Mouse (Mus musculus): Measurements from ENCODE around the gene Lrrc8b. TPM values are rescaled to one million over a fixed set of nuclear protein-coding genes. Genes with fewer than 3 reads are reported as not detected.

Lrrc8b gene
- polyA plus RNA-seq, 1 experiment = 2.8 TPM

GRCm38 (mm10) chr5:105414341-105415120 lies 1.0 kb upstream of the Lrrc8b start:
- no peak for TF ChIP-seq GATA1 (IDR thresholded peaks at IDR 0.05; ENCODE audit: low read length)

DNA sequence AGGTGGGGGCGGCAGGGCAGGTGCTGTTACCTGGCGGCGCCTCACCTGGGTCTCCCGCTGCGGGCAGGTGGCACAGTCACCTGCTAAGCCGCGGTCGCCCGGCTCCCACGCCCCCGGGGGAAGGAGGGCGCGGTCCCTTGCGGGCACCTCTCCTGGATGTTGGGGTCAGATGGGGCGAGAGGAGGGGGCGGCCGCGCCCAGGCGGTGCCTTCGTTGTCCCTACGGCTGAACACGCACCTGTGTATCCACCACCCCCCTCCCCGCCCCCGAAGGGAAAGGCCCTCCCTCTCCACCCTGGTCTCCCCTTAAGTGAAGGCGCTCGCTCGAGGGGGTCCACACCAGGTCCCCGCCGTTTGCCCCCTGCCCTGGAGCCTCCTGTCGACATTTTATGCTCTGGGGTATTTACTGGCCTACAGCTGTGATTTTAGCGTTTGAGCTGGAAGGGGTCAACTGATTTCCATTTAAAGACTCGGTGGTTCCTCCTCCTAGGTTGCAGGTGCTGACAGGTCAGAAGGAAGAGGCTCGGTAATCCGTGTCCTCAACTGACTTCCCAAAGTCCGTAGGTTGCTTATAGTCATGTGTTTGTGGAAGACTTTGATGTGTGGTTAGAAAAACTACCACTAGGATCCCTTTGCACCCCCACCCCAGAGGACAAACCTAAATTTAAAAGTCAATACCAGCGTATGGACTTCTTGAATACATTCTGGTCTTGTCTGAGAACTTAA lies 538 bp downstream of the Lrrc8b start:
- TF ChIP-seq GATA1 (IDR thresholded peaks at IDR 0.05; ENCODE audit: low read length) = no peak

- no peak for TF ChIP-seq GATA1 (IDR thresholded peaks at IDR 0.05; ENCODE audit: low read length)
Observed at GRCm38 (mm10) chr5:105417217-105417616, 1.6 kb downstream of the Lrrc8b start.

DNA sequence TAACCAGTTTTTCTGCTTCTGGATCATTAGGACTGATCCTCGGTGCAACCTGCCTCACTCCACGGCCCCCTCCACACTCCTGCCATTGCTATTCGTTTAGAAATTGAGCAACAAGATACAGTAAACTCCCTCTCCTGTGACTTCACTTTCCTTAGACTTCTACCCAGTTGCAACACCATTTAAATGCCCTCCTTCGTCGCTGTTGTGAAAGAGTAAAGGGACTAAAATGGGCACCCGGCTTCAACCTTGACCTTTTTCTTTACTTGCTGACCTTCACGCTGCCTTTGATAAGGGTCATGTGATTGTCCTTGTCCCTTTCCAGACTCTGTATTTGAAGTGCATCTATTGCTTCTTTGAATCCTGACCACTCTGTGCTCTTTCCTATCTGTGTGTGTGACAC lies 2.8 kb downstream of the Lrrc8b start:
- TF ChIP-seq GATA1 (IDR thresholded peaks at IDR 0.05; ENCODE audit: low read length) = no peak

DNA sequence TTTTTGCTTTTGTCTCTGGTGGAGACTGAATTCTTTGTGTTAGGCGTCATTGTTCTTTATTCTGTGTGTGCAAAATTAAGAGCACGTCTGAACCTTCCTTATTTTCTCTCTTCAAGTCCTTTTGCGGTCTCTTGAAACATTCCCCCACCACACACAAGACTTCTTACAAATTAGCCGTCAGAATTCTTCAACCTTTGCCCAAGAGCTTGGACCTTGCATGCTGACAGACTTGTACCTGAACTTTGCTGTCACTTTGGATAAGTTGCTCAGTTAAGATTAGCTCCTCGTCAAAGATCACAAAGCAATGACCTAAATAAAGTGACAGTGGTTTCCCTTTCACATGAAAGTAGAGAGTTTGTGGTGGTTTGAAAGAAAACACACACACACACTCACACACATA lies 3.3 kb downstream of the Lrrc8b start:
- no peak for TF ChIP-seq GATA1 (IDR thresholded peaks at IDR 0.05; ENCODE audit: low read length)

DNA sequence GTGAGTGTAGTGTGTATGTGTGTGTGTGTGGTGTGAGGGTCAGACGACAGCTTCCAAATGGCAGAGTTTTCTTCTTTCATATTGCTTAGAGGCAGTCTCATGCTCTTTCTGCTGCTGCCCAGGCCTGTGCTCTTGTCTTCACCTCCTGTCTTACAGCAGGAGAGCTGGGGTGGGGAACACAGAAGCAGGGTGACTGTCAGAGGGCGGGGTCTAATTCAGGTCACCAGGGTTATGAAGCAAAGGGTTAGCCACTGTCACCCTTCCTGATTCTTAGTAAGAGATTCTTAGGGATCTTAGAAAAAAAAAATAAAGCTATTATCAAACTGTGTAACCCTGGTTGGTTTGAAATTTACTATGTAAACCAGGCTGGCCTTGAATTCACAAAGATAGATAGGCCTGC lies 10.0 kb downstream of the Lrrc8b start:
- TF ChIP-seq GATA1 (IDR thresholded peaks at IDR 0.05; ENCODE audit: low read length) = no peak

DNA sequence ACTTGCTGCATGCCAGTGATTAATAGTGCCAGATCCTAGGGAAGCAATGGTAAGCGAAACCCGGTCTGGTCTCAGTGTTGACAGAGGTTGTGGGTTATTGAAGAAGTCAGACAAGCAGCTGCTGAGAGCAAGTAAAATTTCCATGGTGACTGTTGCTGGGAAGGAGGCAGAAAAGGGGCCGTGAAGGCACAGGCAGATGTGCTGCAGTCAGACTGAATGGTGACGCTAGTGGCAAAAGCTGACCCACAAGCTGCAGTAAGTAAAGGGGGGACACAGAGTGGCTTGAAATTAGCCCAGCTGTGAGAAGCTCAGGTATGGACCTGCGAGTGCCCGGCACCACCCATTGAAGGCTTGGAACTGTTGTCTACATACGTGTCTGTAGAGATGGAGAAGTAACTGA lies 11.8 kb downstream of the Lrrc8b start:
- no peak for TF ChIP-seq GATA1 (IDR thresholded peaks at IDR 0.05; ENCODE audit: low read length)

DNA sequence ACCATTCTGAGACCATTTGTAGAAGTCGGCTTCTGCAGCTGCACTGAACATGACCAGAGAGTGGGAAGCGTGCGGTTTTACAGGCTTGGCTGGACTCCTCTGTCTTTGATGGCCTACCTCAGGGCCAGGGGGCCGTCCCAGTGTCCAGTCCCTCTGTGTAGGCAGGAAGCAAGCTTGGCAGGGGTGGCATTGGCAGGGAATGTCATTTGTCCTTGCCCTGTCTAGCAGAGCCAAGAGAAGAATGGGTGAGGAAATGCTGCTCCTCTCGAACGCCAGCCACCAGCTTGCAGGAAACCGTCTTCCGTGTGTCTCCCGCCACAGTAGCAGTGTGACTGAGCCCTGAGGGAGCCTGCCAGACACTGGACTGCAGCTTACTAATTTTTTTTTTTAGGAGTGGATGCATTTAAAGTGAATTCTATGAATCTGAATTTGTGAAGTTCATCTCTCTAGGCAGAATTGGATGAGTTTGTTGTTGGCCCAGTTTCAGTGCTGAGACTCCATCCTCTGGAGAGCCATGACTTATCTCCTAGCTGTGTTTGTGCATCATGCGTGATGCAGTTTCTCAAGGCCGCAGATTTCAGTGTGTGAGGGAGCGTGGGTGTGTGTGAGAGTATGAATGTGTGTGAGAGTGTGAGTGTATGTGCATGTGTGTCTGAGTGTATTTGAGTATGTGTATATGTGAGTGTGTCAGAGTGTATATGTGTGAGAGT lies 12.8 kb downstream of the Lrrc8b start:
- no peak for TF ChIP-seq GATA1 (IDR thresholded peaks at IDR 0.05; ENCODE audit: low read length)

DNA sequence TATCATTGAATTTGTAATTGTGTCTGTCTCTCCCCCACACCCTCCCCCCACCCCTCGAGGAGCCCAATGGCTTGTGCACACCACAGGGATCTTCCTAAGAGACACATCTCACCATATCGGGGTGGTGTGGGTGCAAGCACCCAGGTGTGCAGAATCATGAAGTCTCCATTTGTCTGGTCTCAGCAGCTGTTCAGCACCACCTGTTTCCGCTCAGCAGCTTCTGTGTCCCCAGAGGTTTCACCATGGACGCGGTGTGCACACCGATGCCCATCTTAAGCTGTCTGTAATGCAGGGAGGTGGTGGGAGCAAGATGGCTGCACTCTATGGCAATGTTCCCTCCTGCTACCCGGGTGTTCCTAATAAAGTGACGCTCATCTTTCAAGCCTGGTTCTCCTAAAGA lies 14.6 kb downstream of the Lrrc8b start:
- no peak for TF ChIP-seq GATA1 (IDR thresholded peaks at IDR 0.05; ENCODE audit: low read length)

- no peak for TF ChIP-seq GATA1 (IDR thresholded peaks at IDR 0.05; ENCODE audit: low read length)
Observed at GRCm38 (mm10) chr5:105439608-105440007, 24.0 kb downstream of the Lrrc8b start.

GRCm38 (mm10) chr5:105440992-105441535 lies 25.5 kb downstream of the Lrrc8b start:
- TF ChIP-seq GATA1 (IDR thresholded peaks at IDR 0.05; ENCODE audit: low read length) = no peak

- no peak for TF ChIP-seq GATA1 (IDR thresholded peaks at IDR 0.05; ENCODE audit: low read length)
Observed at GRCm38 (mm10) chr5:105442212-105443000, 26.8 kb downstream of the Lrrc8b start.

GRCm38 (mm10) chr5:105443057-105443815 lies 27.7 kb downstream of the Lrrc8b start:
- no peak for TF ChIP-seq GATA1 (IDR thresholded peaks at IDR 0.05; ENCODE audit: low read length)

- TF ChIP-seq GATA1 (IDR thresholded peaks at IDR 0.05; ENCODE audit: low read length) = no peak
Observed at GRCm38 (mm10) chr5:105445686-105446085, 30.1 kb downstream of the Lrrc8b start.

All from G1E-ER4 (cell line).